Mouse (Mus musculus) limb, embryonic 14.5 days (tissue): ENCODE results near the gene Abcf2. TPM values are rescaled to one million over a fixed set of nuclear protein-coding genes. Genes with fewer than 3 reads are reported as not detected.

Experiments used
- ATAC-seq: fragments of 200-750 bp; cut with Nextera tagmentation; 2 replicates; pipeline ENCODE4 v1.8.0; 2017; ENCODE audit warnings: low read depth, moderate number of reproducible peaks, moderate TSS enrichment; ENCODE audit not compliant: low FRiP score
- DNase-seq: peaks from one replicate; pipeline ENCODE4 v3.0.0-alpha.2; 2015; ENCODE audit warnings: low spot score
- H3K27ac ChIP-seq: fragments of 300-500 bp; sonication (generic); replicated peaks from 2 replicates; pipeline ENCODE4 v1.5.1; 2014; ENCODE audit warnings: low read depth, mild to moderate bottlenecking, low read length, moderate library complexity, mixed read lengths
- H3K27me3 ChIP-seq: fragments of 300-500 bp; sonication (generic); 2 replicates; pipeline ENCODE4 v1.6.1; 2014; ENCODE audit warnings: low read length, mixed read lengths; ENCODE audit not compliant: control insufficient read depth, insufficient read depth
- H3K36me3 ChIP-seq: fragments of 300-500 bp; sonication (generic); 2 replicates; pipeline ENCODE4 v1.6.1; 2014; ENCODE audit warnings: mild to moderate bottlenecking, low read length, moderate library complexity, mixed read lengths; ENCODE audit not compliant: control insufficient read depth, insufficient read depth
- H3K4me1 ChIP-seq: fragments of 300-500 bp; sonication (generic); 2 replicates; pipeline ENCODE4 v1.6.1; 2014; ENCODE audit warnings: antibody characterized with exemption, low read length, mixed read lengths; ENCODE audit not compliant: control insufficient read depth, insufficient read depth
- H3K4me2 ChIP-seq: fragments of 300-500 bp; sonication (generic); replicated peaks from 2 replicates; pipeline ENCODE4 v1.6.1; 2014; ENCODE audit warnings: low read depth, mild to moderate bottlenecking, low read length, moderate library complexity; ENCODE audit not compliant: severe bottlenecking
- H3K4me3 ChIP-seq: fragments of 300-500 bp; sonication (generic); replicated peaks from 2 replicates; pipeline ENCODE4 v1.5.1; 2014; ENCODE audit warnings: low read length
- H3K9ac ChIP-seq: fragments of 300-500 bp; sonication (generic); 2 replicates; pipeline ENCODE4 v1.6.1; 2014; ENCODE audit warnings: mild to moderate bottlenecking, low read depth, low read length, moderate library complexity; ENCODE audit not compliant: severe bottlenecking
- H3K9me3 ChIP-seq: fragments of 300-500 bp; sonication (generic); 2 replicates; pipeline ENCODE4 v1.6.1; 2016; ENCODE audit warnings: low read length; ENCODE audit not compliant: control insufficient read depth
- POLR2A ChIP-seq: fragments of 200-500 bp; IDR thresholded peaks from 2 replicates; pipeline ENCODE4 v1.8.0; 2012; ENCODE audit warnings: inconsistent platforms, mild to moderate bottlenecking, moderate library complexity, borderline replicate concordance; ENCODE audit not compliant: insufficient read depth, insufficient read length; ENCODE audit errors: extremely low read depth
- WGBS: fragments of 180-500 bp; shearing (Covaris S2); extraction: QIAGEN DNeasy Blood & Tissue Kit; methylation state at CpG from one replicate; pipeline ENCODE4 v1.1.7; 2014; 5-methylcytosine and 5-hydroxymethylcytosine counted together
- polyA plus RNA-seq, 2 experiments: library from polyadenylated mRNA; depleted of rRNA in 1 of 2; stranded (reverse) in 1 of 2; unstranded in 1 of 2; fragments of >200 nt; fragmentation: Nextera tagmentation in 1 of 2; extraction: Ambion mirVana in 1 of 2; gene quantifications; 2 replicates each; pipeline versions ENCODE4 v1.2.1 to v1.2.3; 2012 to 2014

The Abcf2 gene
- polyA plus RNA-seq, 2 experiments = 81.0 to 94.3 TPM

- no peak within 1 kb of the TSS; the same call in 1 of the 2 replicates for H3K27ac ChIP-seq
- WGBS = 22% methylated on average over 14 of the region's 14 CpGs
- peak; percentile 64 for DNase-seq
- no peaks in the 10 kb centered on the region for H3K27me3 ChIP-seq
- H3K9ac ChIP-seq = peak within 1 kb of the TSS; percentile 13; the same call in 1 of the 2 replicates
- no peaks in the 10 kb centered on the region for H3K9me3 ChIP-seq
- peak within 1 kb of the TSS; percentile 24 for H3K4me2 ChIP-seq
- ATAC-seq = peak; percentile 80
- no peaks in the 10 kb centered on the region for H3K36me3 ChIP-seq
- peaks cover 18% of the 10 kb centered on the region for H3K4me1 ChIP-seq
- no peak within 1 kb of the TSS for H3K4me3 ChIP-seq
- no peak for TF ChIP-seq POLR2A
These were observed 36.7 kb downstream of the Abcf2 start, which contains the start of gene Asb10 for GRCm38 (mm10) chr5:24540387-24541143. TSS of gene Asb10 (minus strand) at chr5:24540978.

- no peak overlapping the region for H3K4me2 ChIP-seq
- no peaks in the 10 kb centered on the region for H3K27me3 ChIP-seq
- TF ChIP-seq POLR2A = no peak
- H3K9ac ChIP-seq = no peak overlapping the region
- no peak for ATAC-seq
- peaks cover 18% of the 10 kb centered on the region for H3K4me1 ChIP-seq
- no peaks in the 10 kb centered on the region for H3K36me3 ChIP-seq
- 79% methylated on average over 22 of the region's 22 CpGs for WGBS
- no peaks in the 10 kb centered on the region for H3K9me3 ChIP-seq
- no peak for DNase-seq
- H3K27ac ChIP-seq = no peak overlapping the region
- no peak overlapping the region for H3K4me3 ChIP-seq
These were observed 37.5 kb downstream of the Abcf2 start for GRCm38 (mm10) chr5:24539571-24540296.

DNA sequence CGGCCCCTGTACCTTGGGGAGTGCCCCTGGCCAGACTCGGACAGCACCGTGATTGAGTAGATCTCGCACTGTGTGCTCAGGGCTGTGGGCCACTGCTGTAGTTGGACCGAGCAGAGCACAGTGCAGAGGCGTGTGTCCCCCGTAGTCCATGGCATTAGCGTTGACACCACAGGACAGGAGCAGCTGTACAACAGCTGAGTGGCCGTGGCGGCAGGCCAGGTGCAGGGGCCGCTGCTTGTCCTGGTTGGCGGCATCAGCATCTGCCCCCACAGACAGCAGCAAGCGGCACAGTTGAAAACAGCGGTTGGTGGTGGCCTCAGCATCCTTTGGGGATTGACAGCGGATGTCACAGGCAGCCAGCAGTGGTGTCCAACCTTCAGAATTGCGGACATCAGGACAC is 39.6 kb downstream of the Abcf2 start:
- Histone ChIP-seq H3K4me3 (no peak overlapping the region), H3K4me2 (no peak overlapping the region), H3K9ac (no peak overlapping the region), H3K36me3 (no peaks in the 10 kb centered on the region), H3K27ac (no peak overlapping the region), H3K27me3 (no peaks in the 10 kb centered on the region), H3K9me3 (no peaks in the 10 kb centered on the region), H3K4me1 (peaks cover 18% of the 10 kb centered on the region)
- ATAC-seq (peak; percentile 27; the same call in 1 of the 2 replicates), DNase-seq (peak; percentile 37)
- WGBS = 62% methylated on average over 16 of the region's 16 CpGs
- TF ChIP-seq POLR2A = no peak

GRCm38 (mm10) chr5:24536511-24536910 is 40.8 kb downstream of the Abcf2 start:
- Histone ChIP-seq H3K4me2 (no peak overlapping the region), H3K4me1 (peaks cover 18% of the 10 kb centered on the region), H3K27ac (no peak overlapping the region), H3K9ac (no peak overlapping the region), H3K36me3 (no peaks in the 10 kb centered on the region), H3K9me3 (no peaks in the 10 kb centered on the region), H3K4me3 (no peak overlapping the region), H3K27me3 (no peaks in the 10 kb centered on the region)
- no peak for ATAC-seq
- no peak for TF ChIP-seq POLR2A
- DNase-seq = no peak
- WGBS = 75% methylated on average over 5 of the region's 5 CpGs

- Histone ChIP-seq H3K4me1 (peaks cover 10% of the 10 kb centered on the region), H3K9ac (no peak overlapping the region), H3K27me3 (no peaks in the 10 kb centered on the region), H3K9me3 (no peaks in the 10 kb centered on the region), H3K4me2 (no peak overlapping the region), H3K27ac (no peak overlapping the region), H3K4me3 (no peak overlapping the region), H3K36me3 (no peaks in the 10 kb centered on the region)
- DNase-seq (no peak), ATAC-seq (no peak)
- WGBS = 73% methylated on average over 3 of the region's 3 CpGs
- TF ChIP-seq POLR2A = no peak
These were observed 41.5 kb downstream of the Abcf2 start for GRCm38 (mm10) chr5:24535731-24536130.
